11 mouse cellular contexts compared by ENCODE assay signal in genomic region chr9:91384136-91384500, GRCm38 (mm10). TPM values are rescaled to one million over a fixed set of nuclear protein-coding genes. Genes with fewer than 3 reads are reported as not detected.
A peak's percentile ranks its signal among the peaks of the same experiment; 100 is the strongest.
DNase-seq lines count a peak whose midpoint lies in the region; ATAC-seq lines count a peak whose summit lies in the region.
"Had no signal": no experiment of that assay in that cellular context is flagged by ENCODE, and none has a peak within 500 bp of the region (broad histone marks: within the 10 kb centered on the region; RNA-seq: fewer than 3 reads in every experiment).

No protein-coding gene starts in this region.

- peaks cover 94% of the 10 kb centered on the region for H3K27me3 ChIP-seq in forebrain, embryonic 13.5 days

- H3K4me1 ChIP-seq in brown adipose tissue, adult 24 weeks (ENCODE audit: control insufficient read depth, insufficient read depth, insufficient read length, low read length): no peaks in the 10 kb centered on the region
- H3K4me1 ChIP-seq in forebrain, embryonic 13.5 days: peaks cover 44% of the 10 kb centered on the region

- DNase-seq in cerebellum, adult 11 months: peak; percentile 46
- no peak for DNase-seq in cerebellum, adult 9-10 months
- no peak for DNase-seq in adrenal gland, postnatal 14 days
- DNase-seq in layer of hippocampus, postnatal 25 days (ENCODE audit: extremely low spot score in 1 of 2, low spot score in 1 of 2): no peak
- DNase-seq: kidney, adult 9 months; liver, postnatal 0 days; thymus, postnatal 25 days had no signal

- H3K9ac ChIP-seq in forebrain, embryonic 13.5 days: peak overlapping the region; percentile 69
- H3K9ac ChIP-seq: liver, postnatal 0 days had no signal

- H3K9me3 ChIP-seq in forebrain, embryonic 13.5 days (replicated peaks): no peaks in the 10 kb centered on the region

- peak; percentile 56 for ATAC-seq in forebrain, embryonic 13.5 days
- ATAC-seq in megakaryocyte-erythroid progenitor cell, adult 5-6 weeks (replicated peaks; ENCODE audit: low FRiP score, low TSS enrichment, poor library complexity, severe bottlenecking): 0 out of 2 replicates have a peak, but pooled peaks have one; percentile 37
- no peak for ATAC-seq in inflammation-experienced regulatory T-cells, adult 6 months
- ATAC-seq: liver, postnatal 0 days had no signal

- H3K36me3 ChIP-seq in forebrain, embryonic 13.5 days (ENCODE audit: poor library complexity, severe bottlenecking): no peaks in the 10 kb centered on the region

- 1% methylated on average over 30 of the region's 30 CpGs for WGBS in forebrain, embryonic 13.5 days

- no peak overlapping the region for H3K27ac ChIP-seq in brown adipose tissue, adult 24 weeks (replicated peaks; ENCODE audit: low read depth, low read length)
- H3K27ac ChIP-seq in forebrain, embryonic 13.5 days: peak overlapping the region; percentile 94

- H3K4me2 ChIP-seq in forebrain, embryonic 13.5 days: peak overlapping the region; percentile 69

- 0 out of 2 replicates have a peak overlapping the region, but pooled peaks have one; percentile 1 for H3K4me3 ChIP-seq in brown adipose tissue, adult 24 weeks (ENCODE audit: insufficient read depth, low read depth, low read length)
- H3K4me3 ChIP-seq in forebrain, embryonic 13.5 days: peak overlapping the region; percentile 50

RNA-seq across cellular contexts. Expression of gene Zic1, which starts 18.5 kb away (rescaled TPM):
- polyA plus RNA-seq in brown adipose tissue, adult 24 weeks (2012; ENCODE audit: insufficient read depth, insufficient read length, missing spikeins): 3.2 and 4.1 TPM in 2 replicates
- 10.8 and 15.1 TPM in 2 replicates for polyA plus RNA-seq in forebrain, embryonic 13.5 days (2015; fragmentation: Nextera tagmentation; extraction: Ambion mirVana)
- not detected in 2 replicates for total RNA-seq in megakaryocyte-erythroid progenitor cell, adult 5-6 weeks (2014; fragmentation: Nextera tagmentation)
- not detected in 2 replicates for total RNA-seq in megakaryocyte-erythroid progenitor cell, adult 5-6 weeks (2017)
- 0.90 TPM in 1 of 2 replicates, not detected in the other for total RNA-seq in adrenal gland, postnatal 14 days (2021)
- polyA plus RNA-seq in inflammation-experienced regulatory T-cells, adult 6 months (2017; shearing (Covaris generic)): not detected
- 10 to 100 TPM; 10.1 to 13.2 TPM for total RNA-seq in layer of hippocampus, postnatal 25 days (2021)
- polyA plus RNA-seq: liver, postnatal 0 days had no signal

RNA-seq across cellular contexts. Expression of gene Zic4, which starts 21.9 kb away (rescaled TPM):
- polyA plus RNA-seq in brown adipose tissue, adult 24 weeks (2012; ENCODE audit: insufficient read depth, insufficient read length, missing spikeins): 0.79 and 1.8 TPM in 2 replicates
- 48.4 and 62.0 TPM in 2 replicates for polyA plus RNA-seq in forebrain, embryonic 13.5 days (2015; fragmentation: Nextera tagmentation; extraction: Ambion mirVana)
- not detected in 2 replicates for total RNA-seq in megakaryocyte-erythroid progenitor cell, adult 5-6 weeks (2014; fragmentation: Nextera tagmentation)
- not detected in 2 replicates for total RNA-seq in megakaryocyte-erythroid progenitor cell, adult 5-6 weeks (2017)
- total RNA-seq in adrenal gland, postnatal 14 days (2021): not detected in 2 replicates
- polyA plus RNA-seq in inflammation-experienced regulatory T-cells, adult 6 months (2017; shearing (Covaris generic)): not detected
- total RNA-seq in layer of hippocampus, postnatal 25 days (2021): 1 to 10 TPM; 2.0 to 2.1 TPM
- polyA plus RNA-seq: liver, postnatal 0 days had no signal
